Mouse (Mus musculus): ENCODE measurements around the gene S100a3.

DNA sequence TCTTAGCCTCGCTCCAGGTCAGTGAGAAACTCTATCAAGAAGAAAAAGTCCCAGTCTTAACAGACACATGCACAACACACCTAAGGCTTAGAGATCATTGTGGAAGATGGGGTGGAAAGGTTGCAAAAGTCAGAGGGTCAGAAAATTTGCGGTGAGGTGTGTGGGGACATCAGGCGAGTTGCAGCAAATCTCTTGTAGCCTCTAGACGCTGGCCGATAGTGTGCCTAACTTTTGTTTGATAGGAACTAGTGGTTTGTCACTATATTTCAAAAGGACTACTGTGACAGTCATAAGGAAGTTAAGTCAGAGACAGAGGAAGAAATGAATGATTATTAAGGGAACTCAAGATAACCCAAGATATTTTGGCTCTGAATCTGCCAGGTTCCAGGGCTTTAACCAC is 67.0 kb downstream of the S100a3 start:
- TF ChIP-seq MAFK (IDR thresholded peaks at IDR 0.05; ENCODE audit: insufficient read depth, low read depth, low read length) (no peak), ZNF384 (IDR thresholded peaks at IDR 0.05; ENCODE audit: low read depth, low read length) (no peak), HCFC1 (IDR thresholded peaks at IDR 0.05; ENCODE audit: borderline replicate concordance, insufficient read depth, low read length) (no peak), ZC3H11A (IDR thresholded peaks at IDR 0.05; ENCODE audit: borderline replicate concordance, low read depth, low read length) (no peak), CHD2 (IDR thresholded peaks at IDR 0.05; ENCODE audit: low read depth, low read length) (no peak)
